In the genomic region with DNA sequence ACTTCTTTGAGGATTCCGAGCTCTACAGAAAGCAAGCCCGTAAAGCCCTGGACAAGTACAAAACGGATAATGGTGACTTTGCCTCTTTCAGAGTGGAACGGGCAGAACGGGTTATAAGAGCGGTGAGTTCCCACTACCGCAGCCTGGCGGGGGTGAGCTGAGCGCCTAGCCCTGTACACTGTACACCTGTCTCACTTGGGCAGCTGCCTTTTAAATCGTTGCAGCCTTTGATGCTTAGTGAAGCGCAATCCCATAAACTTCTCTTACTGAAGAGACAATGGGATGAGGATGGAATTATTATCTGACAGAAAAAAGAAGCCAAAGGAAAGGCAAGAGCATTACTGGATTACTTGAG, we compare ENCODE assay signal across 19 mouse cellular contexts. TPM values are rescaled to one million over a fixed set of nuclear protein-coding genes. Genes with fewer than 3 reads are reported as not detected.
DNase-seq lines count a peak whose midpoint lies in the region; ATAC-seq and TF ChIP-seq lines count a peak whose summit lies in the region.
"Had no signal": no experiment of that assay in that cellular context is flagged by ENCODE, and none has a peak within 500 bp of the region (broad histone marks: within the 10 kb centered on the region; RNA-seq: fewer than 3 reads in every experiment).

No protein-coding gene starts in this region.

- 76% methylated on average over 11 of the region's 11 CpGs for WGBS in kidney, embryonic 16.5 days
- 70% methylated on average over 11 of the region's 11 CpGs for WGBS in embryonic facial prominence, embryonic 11.5 days
- WGBS in midbrain, embryonic 10.5 days, result 69% methylated on average over 11 of the region's 11 CpGs
- WGBS in neural tube, embryonic 13.5 days, result 44% methylated on average over 11 of the region's 11 CpGs

- TF ChIP-seq CTCF in layer of hippocampus, adult 2 months (conservative IDR thresholded peaks at IDR 0.05), result no peak

- no peak overlapping the region for H3K4me2 ChIP-seq in kidney, embryonic 16.5 days (replicated peaks; ENCODE audit: low read depth, low read length)
- H3K4me2 ChIP-seq in embryonic facial prominence, embryonic 11.5 days (ENCODE audit: low read depth, low read length), result no peak overlapping the region
- H3K4me2 ChIP-seq in neural tube, embryonic 13.5 days, result peak overlapping the region; percentile 31
- H3K4me2 ChIP-seq: limb, embryonic 13.5 days had no signal

- no peak for ATAC-seq in kidney, embryonic 16.5 days (ENCODE audit: low FRiP score, low TSS enrichment)
- ATAC-seq in embryonic facial prominence, embryonic 11.5 days (replicated peaks; ENCODE audit: insufficient number of reproducible peaks, low FRiP score, low TSS enrichment, low read depth), result no peak
- peak; percentile 75 for ATAC-seq in neural tube, embryonic 13.5 days (ENCODE audit: low read depth)
- ATAC-seq: intestine, postnatal 0 days had no signal

- H3K4me3 ChIP-seq in kidney, embryonic 16.5 days (ENCODE audit: low read length), result no peak overlapping the region
- no peak overlapping the region for H3K4me3 ChIP-seq in embryonic facial prominence, embryonic 11.5 days (ENCODE audit: low read depth, low read length)
- no peak overlapping the region for H3K4me3 ChIP-seq in midbrain, embryonic 10.5 days
- 0 out of 2 replicates have a peak overlapping the region, but pooled peaks have one; percentile 2 for H3K4me3 ChIP-seq in neural tube, embryonic 13.5 days
- no peak overlapping the region for H3K4me3 ChIP-seq in layer of hippocampus, adult 2 months
- H3K4me3 ChIP-seq: heart, embryonic 10.5 days; limb, embryonic 13.5 days had no signal

- H3K4me1 ChIP-seq in kidney, embryonic 16.5 days (ENCODE audit: insufficient read depth, low read length), result no peaks in the 10 kb centered on the region
- H3K4me1 ChIP-seq in embryonic facial prominence, embryonic 11.5 days (ENCODE audit: control insufficient read depth, insufficient read depth, low read length), result no peaks in the 10 kb centered on the region
- peaks cover 12% of the 10 kb centered on the region for H3K4me1 ChIP-seq in midbrain, embryonic 10.5 days
- H3K4me1 ChIP-seq in neural tube, embryonic 13.5 days (replicated peaks), result peaks cover 11% of the 10 kb centered on the region
- H3K4me1 ChIP-seq: limb, embryonic 13.5 days had no signal

- intact Hi-C loops in left cerebral cortex, postnatal 10 days (cut with DNase I), result no loop called here

- H3K27me3 ChIP-seq in kidney, embryonic 16.5 days (ENCODE audit: insufficient read depth, low read length), result no peaks in the 10 kb centered on the region
- H3K27me3 ChIP-seq in embryonic facial prominence, embryonic 11.5 days (ENCODE audit: control insufficient read depth, insufficient read depth, low read length), result no peaks in the 10 kb centered on the region
- H3K27me3 ChIP-seq in midbrain, embryonic 10.5 days (ENCODE audit: low read depth, poor library complexity, severe bottlenecking), result no peaks in the 10 kb centered on the region
- H3K27me3 ChIP-seq in neural tube, embryonic 13.5 days, result no peaks in the 10 kb centered on the region
- H3K27me3 ChIP-seq: limb, embryonic 13.5 days had no signal

- DNase-seq in kidney, postnatal 36 days, result no peak
- peak; percentile 16 for DNase-seq in embryonic facial prominence, embryonic 11.5 days (ENCODE audit: low spot score)
- no peak for DNase-seq in midbrain, embryonic 10.5 days (ENCODE audit: low spot score)
- DNase-seq in layer of hippocampus, adult 2 months (ENCODE audit: low spot score in 2 of 2), result no peak
- DNase-seq in frontal cortex, postnatal 10 days (ENCODE audit: low spot score in 2 of 2), result no peak
- no peak for DNase-seq in left cerebral cortex, postnatal 10 days (ENCODE audit: extremely low spot score in 1 of 2, low spot score in 2 of 2)
- DNase-seq: cerebellum, adult 9-10 months; gastrocnemius, postnatal 36 days; heart, postnatal 36 days; kidney, postnatal 25 days; lung, postnatal 14 days; thymus, postnatal 25 days had no signal

- H3K36me3 ChIP-seq in kidney, embryonic 16.5 days (ENCODE audit: insufficient read depth, low read length), result no peaks in the 10 kb centered on the region
- H3K36me3 ChIP-seq in embryonic facial prominence, embryonic 11.5 days (replicated peaks; ENCODE audit: control insufficient read depth, insufficient read depth, low read depth, low read length), result no peaks in the 10 kb centered on the region
- H3K36me3 ChIP-seq in midbrain, embryonic 10.5 days, result no peaks in the 10 kb centered on the region
- no peaks in the 10 kb centered on the region for H3K36me3 ChIP-seq in neural tube, embryonic 13.5 days
- H3K36me3 ChIP-seq: heart, embryonic 10.5 days; limb, embryonic 13.5 days had no signal

- no peaks in the 10 kb centered on the region for H3K9me3 ChIP-seq in kidney, embryonic 16.5 days (ENCODE audit: low read length)
- no peaks in the 10 kb centered on the region for H3K9me3 ChIP-seq in embryonic facial prominence, embryonic 11.5 days (replicated peaks; ENCODE audit: control insufficient read depth, low read length)
- no peaks in the 10 kb centered on the region for H3K9me3 ChIP-seq in midbrain, embryonic 10.5 days (replicated peaks)
- no peaks in the 10 kb centered on the region for H3K9me3 ChIP-seq in neural tube, embryonic 13.5 days
- H3K9me3 ChIP-seq: heart, embryonic 10.5 days; limb, embryonic 13.5 days had no signal

- peak overlapping the region; percentile 20; the same call in 1 of the 2 replicates for H3K27ac ChIP-seq in kidney, embryonic 16.5 days (ENCODE audit: low read length)
- H3K27ac ChIP-seq in embryonic facial prominence, embryonic 11.5 days (replicated peaks; ENCODE audit: low read depth, low read length), result no peak overlapping the region
- H3K27ac ChIP-seq in midbrain, embryonic 10.5 days (replicated peaks), result peak overlapping the region; percentile 69; the same call in 1 of the 2 replicates
- 0 out of 2 replicates have a peak overlapping the region, but pooled peaks have one; percentile 6 for H3K27ac ChIP-seq in neural tube, embryonic 13.5 days (replicated peaks)
- no peak overlapping the region for H3K27ac ChIP-seq in layer of hippocampus, adult 2 months
- H3K27ac ChIP-seq: heart, embryonic 10.5 days; limb, embryonic 13.5 days; stomach, postnatal 0 days had no signal

- H3K9ac ChIP-seq in kidney, embryonic 16.5 days (replicated peaks; ENCODE audit: low read length), result no peak overlapping the region
- no peak overlapping the region for H3K9ac ChIP-seq in embryonic facial prominence, embryonic 11.5 days (replicated peaks; ENCODE audit: low read length)
- H3K9ac ChIP-seq in neural tube, embryonic 13.5 days, result no peak overlapping the region
- H3K9ac ChIP-seq: limb, embryonic 13.5 days had no signal

RNA-seq across cellular contexts. Expression of a gene that starts 5.2 kb away (rescaled TPM):
- polyA plus RNA-seq in kidney, embryonic 16.5 days (2015; fragmentation: Nextera tagmentation; extraction: Ambion mirVana), result 0.09 TPM in 1 of 2 replicates, not detected in the other
- not detected in 2 replicates for polyA plus RNA-seq in embryonic facial prominence, embryonic 11.5 days (2014; fragmentation: Nextera tagmentation; extraction: Ambion mirVana)
- polyA plus RNA-seq in midbrain, embryonic 10.5 days (2016; fragmentation: Nextera tagmentation; extraction: Ambion mirVana), result 0.09 and 0.12 TPM in 2 replicates
- 0.25 TPM in 1 of 2 replicates, not detected in the other for polyA plus RNA-seq in neural tube, embryonic 13.5 days (2015; fragmentation: Nextera tagmentation; extraction: Ambion mirVana)
- not detected for total RNA-seq in layer of hippocampus, adult 2 months (2021)
- total RNA-seq in left cerebral cortex, postnatal 10 days (2021), result not detected
- total RNA-seq: gastrocnemius, postnatal 36 days; heart, postnatal 36 days had no signal
- polyA plus RNA-seq: intestine, postnatal 0 days; limb, embryonic 13.5 days; spleen, adult 2 months had no signal

RNA-seq across cellular contexts. Expression of a gene that starts 37.9 kb away (rescaled TPM):
- polyA plus RNA-seq in kidney, embryonic 16.5 days (2015; fragmentation: Nextera tagmentation; extraction: Ambion mirVana), result 0.21 and 0.22 TPM in 2 replicates
- 0.25 TPM in 1 of 2 replicates, not detected in the other for polyA plus RNA-seq in embryonic facial prominence, embryonic 11.5 days (2014; fragmentation: Nextera tagmentation; extraction: Ambion mirVana)
- not detected in 2 replicates for polyA plus RNA-seq in midbrain, embryonic 10.5 days (2016; fragmentation: Nextera tagmentation; extraction: Ambion mirVana)
- not detected in 2 replicates for polyA plus RNA-seq in neural tube, embryonic 13.5 days (2015; fragmentation: Nextera tagmentation; extraction: Ambion mirVana)
- total RNA-seq in layer of hippocampus, adult 2 months (2021), result under 1 TPM; 0.49 to 0.54 TPM
- under 1 TPM in 1 of 2 experiments, not detected in 1; 0.58 TPM for total RNA-seq in left cerebral cortex, postnatal 10 days (2021)
- polyA plus RNA-seq: heart, embryonic 10.5 days; intestine, postnatal 0 days; limb, embryonic 13.5 days; spleen, adult 2 months had no signal

Comparison
In these comparisons a context has a peak if more than half of its experiments do, and no peak if none do; other contexts are left out.
1. H3K27ac ChIP-seq: peak in kidney, embryonic 16.5 days (single experiment), midbrain, embryonic 10.5 days (single experiment) and neural tube, embryonic 13.5 days (single experiment); none in embryonic facial prominence, embryonic 11.5 days (single experiment) and layer of hippocampus, adult 2 months (single experiment).